Mouse (Mus musculus): ENCODE measurements around the gene Gm3952. TPM values are rescaled to one million over a fixed set of nuclear protein-coding genes. Genes with fewer than 3 reads are reported as not detected.

Gene Gm3952
- not detected in 2 replicates for polyA plus RNA-seq (2014; fragmentation: Nextera tagmentation; extraction: Ambion mirVana)

DNA sequence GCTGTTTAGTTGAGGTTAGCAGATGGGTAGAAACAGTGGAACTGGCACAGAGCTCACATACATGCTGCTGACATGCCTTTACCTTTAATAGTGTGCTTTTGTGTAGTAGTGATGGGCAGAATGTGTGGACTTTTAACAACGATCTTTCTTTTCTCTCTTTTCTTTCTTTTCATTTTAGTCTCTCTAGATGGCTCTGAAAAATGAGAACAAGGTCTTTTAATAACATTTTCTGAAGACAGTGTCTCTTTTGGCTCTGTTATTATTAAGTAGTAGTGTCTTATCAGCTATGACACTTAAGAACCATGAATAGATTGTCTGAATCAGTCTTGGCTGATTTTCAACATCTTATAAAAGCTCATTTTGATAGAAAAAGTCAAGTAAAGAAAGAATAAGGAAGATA, at the start of gene Gm3952:
TSS of gene Gm3952 (minus strand) at position 101 of the 400 bp plus-strand sequence.
- H3K9ac ChIP-seq, result no peak within 1 kb of the TSS
- no peak within 1 kb of the TSS for H3K4me2 ChIP-seq
- TF ChIP-seq CTCF (IDR thresholded peaks at IDR 0.05; ENCODE audit: low read depth), result no peak
- DNase-seq, result no peak
- ATAC-seq (ENCODE audit: insufficient read depth), result no peak
- no peaks in the 10 kb centered on the region for H3K9me3 ChIP-seq (ENCODE audit: low read depth, low read length)
- no peaks in the 10 kb centered on the region for H3K4me1 ChIP-seq (ENCODE audit: insufficient read depth)
- H3K27me3 ChIP-seq (ENCODE audit: insufficient read depth, low read length), result no peaks in the 10 kb centered on the region
- no peak within 1 kb of the TSS for H3K4me3 ChIP-seq (ENCODE audit: low read depth, low read length)
- H3K36me3 ChIP-seq (ENCODE audit: insufficient read depth), result no peaks in the 10 kb centered on the region
- WGBS, result 74% methylated on average over 1 of the region's 1 CpGs
- H3K27ac ChIP-seq (ENCODE audit: low read depth), result no peak within 1 kb of the TSS

DNA sequence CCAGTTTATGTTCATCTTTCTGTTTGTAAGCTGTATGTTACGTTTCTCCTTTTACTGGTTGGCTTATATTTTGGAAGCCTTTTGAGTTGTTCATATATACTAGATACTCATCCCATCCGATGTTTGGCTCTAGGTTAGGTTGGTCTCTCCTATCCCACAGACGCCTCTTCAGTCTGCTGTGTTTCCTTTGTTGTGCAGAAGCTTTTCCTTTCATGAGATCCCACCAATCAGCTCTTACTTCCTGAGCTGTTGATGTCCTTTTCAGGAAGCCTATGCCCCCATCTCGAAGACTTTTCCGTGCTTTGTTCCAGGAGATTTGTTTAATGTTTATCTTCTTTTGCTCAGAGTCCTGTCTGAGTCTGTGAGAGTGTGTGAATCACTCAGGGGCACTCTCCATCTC, 45.3 kb upstream of the Gm3952 start:
- WGBS, result 41% methylated on average over 5 of the region's 5 CpGs
- Histone ChIP-seq H3K36me3 (ENCODE audit: insufficient read depth) (no peaks in the 10 kb centered on the region), H3K4me1 (ENCODE audit: insufficient read depth) (no peaks in the 10 kb centered on the region), H3K9ac (no peak overlapping the region), H3K4me2 (no peak overlapping the region), H3K27ac (ENCODE audit: low read depth) (no peak overlapping the region), H3K4me3 (ENCODE audit: low read depth, low read length) (no peak overlapping the region), H3K27me3 (ENCODE audit: insufficient read depth, low read length) (no peaks in the 10 kb centered on the region), H3K9me3 (ENCODE audit: low read depth, low read length) (no peaks in the 10 kb centered on the region)
- TF ChIP-seq CTCF (IDR thresholded peaks at IDR 0.05; ENCODE audit: low read depth), result no peak
- DNase-seq (peak; percentile 40), ATAC-seq (ENCODE audit: insufficient read depth) (0 out of 2 replicates have a peak, but pooled peaks have one; percentile 24)

DNA sequence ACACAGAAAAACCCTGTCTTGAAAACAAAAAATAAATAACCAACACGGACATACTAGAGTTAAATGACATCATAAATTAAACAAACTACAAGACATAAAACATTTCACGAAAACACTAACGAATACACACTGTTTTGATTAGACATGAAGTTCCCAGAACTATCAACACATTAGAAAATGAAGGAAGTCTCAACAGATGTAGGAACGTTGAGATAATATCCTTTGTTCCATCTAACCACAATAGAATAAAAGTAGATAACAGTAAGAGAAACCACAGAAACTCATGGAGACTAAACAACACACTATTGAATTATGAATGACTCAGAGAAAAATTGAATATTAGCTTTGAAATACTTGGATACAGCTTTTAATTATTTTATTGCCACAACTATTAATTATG, 14.0 kb upstream of the Gm3952 start:
- DNase-seq (no peak), ATAC-seq (ENCODE audit: insufficient read depth) (no peak)
- H3K9me3 ChIP-seq (ENCODE audit: low read depth, low read length), result no peaks in the 10 kb centered on the region
- 61% methylated on average over 4 of the region's 4 CpGs for whole genome bisulfite sequencing
- no peak overlapping the region for H3K27ac ChIP-seq (ENCODE audit: low read depth)
- no peaks in the 10 kb centered on the region for H3K4me1 ChIP-seq (ENCODE audit: insufficient read depth)
- no peak overlapping the region for H3K4me3 ChIP-seq (ENCODE audit: low read depth, low read length)
- H3K4me2 ChIP-seq, result no peak overlapping the region
- no peak overlapping the region for H3K9ac ChIP-seq
- TF ChIP-seq CTCF (IDR thresholded peaks at IDR 0.05; ENCODE audit: low read depth), result no peak
- no peaks in the 10 kb centered on the region for H3K36me3 ChIP-seq (ENCODE audit: insufficient read depth)
- no peaks in the 10 kb centered on the region for H3K27me3 ChIP-seq (ENCODE audit: insufficient read depth, low read length)

DNA sequence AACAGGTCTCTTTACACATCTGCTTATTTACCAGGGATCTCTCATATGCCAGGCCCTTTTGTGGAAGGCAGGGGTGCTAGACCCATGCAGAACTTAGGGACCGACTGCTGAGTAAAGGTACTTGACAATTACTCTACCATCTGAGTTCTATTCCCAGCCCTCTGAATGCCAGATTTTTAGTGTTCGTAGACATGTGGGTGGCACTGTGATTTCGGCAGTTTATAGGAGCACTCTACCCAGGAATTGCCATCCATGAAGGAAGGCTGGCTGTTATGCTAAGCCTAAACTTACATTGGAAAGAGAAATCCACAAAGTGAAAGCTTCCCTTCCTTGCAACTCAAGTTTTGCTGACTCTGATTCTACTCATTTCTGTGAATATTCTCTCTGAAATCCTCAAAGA, 62.8 kb downstream of the Gm3952 start:
- Histone ChIP-seq H3K36me3 (ENCODE audit: insufficient read depth) (peaks cover 64% of the 10 kb centered on the region), H3K4me3 (ENCODE audit: low read depth, low read length) (no peak overlapping the region), H3K4me2 (no peak overlapping the region), H3K27me3 (ENCODE audit: insufficient read depth, low read length) (no peaks in the 10 kb centered on the region), H3K9me3 (ENCODE audit: low read depth, low read length) (no peaks in the 10 kb centered on the region), H3K27ac (ENCODE audit: low read depth) (no peak overlapping the region), H3K4me1 (ENCODE audit: insufficient read depth) (no peaks in the 10 kb centered on the region), H3K9ac (no peak overlapping the region)
- no peak for DNase-seq
- TF ChIP-seq CTCF (IDR thresholded peaks at IDR 0.05; ENCODE audit: low read depth), result no peak
- no peak for ATAC-seq (ENCODE audit: insufficient read depth)
- 93% methylated on average over 3 of the region's 3 CpGs for WGBS

DNA sequence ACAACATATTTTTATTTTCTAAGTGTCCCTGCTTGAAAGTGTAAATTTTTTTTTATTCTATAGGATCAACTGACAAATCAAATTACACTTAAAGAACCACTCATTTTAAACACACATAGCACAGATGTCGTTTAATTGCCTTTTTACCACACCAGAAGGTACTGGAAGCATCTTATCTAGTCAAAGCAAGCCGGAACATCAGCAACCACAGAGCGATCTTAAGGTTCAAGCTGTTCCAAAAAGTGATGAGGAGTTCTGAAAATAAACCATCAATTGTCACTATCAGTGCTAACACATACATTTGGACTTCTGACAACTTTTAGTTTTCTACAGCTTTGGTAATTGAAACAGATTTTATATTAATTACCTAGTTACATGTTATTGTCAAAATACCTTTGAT, 64.4 kb downstream of the Gm3952 start:
- Histone ChIP-seq H3K9me3 (ENCODE audit: low read depth, low read length) (no peaks in the 10 kb centered on the region), H3K27ac (ENCODE audit: low read depth) (no peak overlapping the region), H3K4me3 (ENCODE audit: low read depth, low read length) (no peak overlapping the region), H3K4me2 (no peak overlapping the region), H3K27me3 (ENCODE audit: insufficient read depth, low read length) (no peaks in the 10 kb centered on the region), H3K9ac (no peak overlapping the region), H3K36me3 (ENCODE audit: insufficient read depth) (peaks cover 70% of the 10 kb centered on the region), H3K4me1 (ENCODE audit: insufficient read depth) (no peaks in the 10 kb centered on the region)
- ATAC-seq (ENCODE audit: insufficient read depth), result no peak
- no peak for DNase-seq
- whole genome bisulfite sequencing, result 91% methylated on average over 3 of the region's 3 CpGs
- no peak for TF ChIP-seq CTCF (IDR thresholded peaks at IDR 0.05; ENCODE audit: low read depth)

DNA sequence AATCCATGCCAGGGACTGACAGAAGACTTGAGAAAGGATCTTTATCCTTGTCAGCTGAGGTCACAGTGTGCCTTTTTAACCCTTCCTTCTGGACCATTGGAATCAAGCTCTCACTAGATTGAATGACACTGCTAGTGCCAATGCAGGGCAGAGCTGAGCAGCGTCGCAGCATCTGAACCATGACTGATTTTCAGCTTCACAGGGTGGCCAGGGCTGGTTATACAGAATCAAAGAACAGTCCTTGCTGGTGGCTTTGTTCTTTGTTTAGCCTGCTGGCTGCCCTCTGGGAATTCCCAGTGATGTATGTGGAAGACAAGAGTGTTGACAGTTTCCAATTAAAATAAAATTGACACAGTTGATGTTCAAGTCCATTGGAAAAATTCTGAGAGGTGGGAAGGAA, 66.2 kb downstream of the Gm3952 start:
- H3K36me3 ChIP-seq (ENCODE audit: insufficient read depth), result peaks cover 78% of the 10 kb centered on the region
- 86% methylated on average over 2 of the region's 2 CpGs for WGBS
- no peak for TF ChIP-seq CTCF (IDR thresholded peaks at IDR 0.05; ENCODE audit: low read depth)
- DNase-seq, result no peak
- H3K27ac ChIP-seq (ENCODE audit: low read depth), result no peak overlapping the region
- no peak overlapping the region for H3K9ac ChIP-seq
- no peak overlapping the region for H3K4me2 ChIP-seq
- no peak overlapping the region for H3K4me3 ChIP-seq (ENCODE audit: low read depth, low read length)
- no peaks in the 10 kb centered on the region for H3K4me1 ChIP-seq (ENCODE audit: insufficient read depth)
- no peaks in the 10 kb centered on the region for H3K9me3 ChIP-seq (ENCODE audit: low read depth, low read length)
- ATAC-seq (ENCODE audit: insufficient read depth), result no peak
- H3K27me3 ChIP-seq (ENCODE audit: insufficient read depth, low read length), result no peaks in the 10 kb centered on the region

DNA sequence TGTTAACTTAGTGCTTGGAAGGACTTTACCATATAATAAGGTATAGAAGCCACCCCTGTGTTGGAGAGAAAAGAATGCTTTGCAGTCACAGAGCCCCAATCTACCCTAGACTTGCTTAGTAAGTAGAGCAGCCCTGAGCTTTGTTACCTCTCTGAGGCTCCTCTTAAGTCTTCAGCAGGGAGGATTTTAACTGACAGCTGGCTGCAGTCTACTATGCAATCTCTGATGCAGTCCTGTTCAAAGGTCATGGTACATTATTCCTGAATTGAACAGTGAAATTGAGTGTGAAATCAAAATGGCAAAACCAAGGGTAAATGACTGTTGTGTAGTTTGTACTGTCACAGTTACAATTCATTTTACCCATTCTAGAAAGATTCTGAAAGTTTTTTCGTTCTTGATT, 71.3 kb downstream of the Gm3952 start:
- 85% methylated on average over 1 of the region's 1 CpGs for WGBS
- DNase-seq, result no peak

DNA sequence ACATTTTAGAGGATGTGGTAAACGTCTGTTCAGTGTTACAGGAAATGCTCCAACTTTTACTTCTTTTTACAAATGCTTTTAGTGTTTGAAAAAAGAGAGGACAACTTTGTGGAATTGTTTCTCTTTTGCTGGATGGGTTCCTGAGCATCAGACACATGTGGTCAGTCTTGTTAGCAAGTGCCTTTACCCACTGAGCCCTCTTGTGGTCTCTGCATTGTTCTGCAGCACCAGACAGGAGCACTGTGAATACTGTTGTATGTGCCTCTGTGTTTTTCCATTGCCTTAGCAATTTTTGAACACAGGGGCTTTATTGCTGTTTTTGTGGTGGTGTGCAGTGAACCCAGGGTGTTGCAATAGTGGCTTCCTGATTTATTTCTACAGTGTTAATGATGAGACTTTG, 73.7 kb downstream of the Gm3952 start:
- Histone ChIP-seq H3K4me3 (ENCODE audit: low read depth, low read length) (no peak overlapping the region), H3K27me3 (ENCODE audit: insufficient read depth, low read length) (no peaks in the 10 kb centered on the region), H3K4me2 (no peak overlapping the region), H3K9me3 (ENCODE audit: low read depth, low read length) (no peaks in the 10 kb centered on the region), H3K36me3 (ENCODE audit: insufficient read depth) (peaks cover 74% of the 10 kb centered on the region), H3K4me1 (ENCODE audit: insufficient read depth) (no peaks in the 10 kb centered on the region), H3K27ac (ENCODE audit: low read depth) (no peak overlapping the region), H3K9ac (no peak overlapping the region)
- 38% methylated on average over 1 of the region's 1 CpGs for WGBS
- peak; percentile 67 for TF ChIP-seq CTCF (IDR thresholded peaks at IDR 0.05; ENCODE audit: low read depth)
- DNase-seq, result peak; percentile 75
- ATAC-seq (ENCODE audit: insufficient read depth), result peak; percentile 70

More for the DNA sequence above, 71.3 kb downstream of the Gm3952 start:
- Histone ChIP-seq H3K36me3 (ENCODE audit: insufficient read depth) (peaks cover 76% of the 10 kb centered on the region), H3K9me3 (ENCODE audit: low read depth, low read length) (no peaks in the 10 kb centered on the region), H3K9ac (no peak overlapping the region), H3K4me1 (ENCODE audit: insufficient read depth) (no peaks in the 10 kb centered on the region), H3K4me3 (ENCODE audit: low read depth, low read length) (no peak overlapping the region), H3K27ac (ENCODE audit: low read depth) (no peak overlapping the region), H3K27me3 (ENCODE audit: insufficient read depth, low read length) (no peaks in the 10 kb centered on the region), H3K4me2 (no peak overlapping the region)
- no peak for ATAC-seq (ENCODE audit: insufficient read depth)
- no peak for TF ChIP-seq CTCF (IDR thresholded peaks at IDR 0.05; ENCODE audit: low read depth)
